Mouse (Mus musculus): ENCODE data around the gene Gbp7.
"Not testable (repeated sequence)": the region's sequence is repeated elsewhere in the genome, so short reads cannot be mapped to it uniquely, and the experiment has no call there.

Gene Gbp7

DNA sequence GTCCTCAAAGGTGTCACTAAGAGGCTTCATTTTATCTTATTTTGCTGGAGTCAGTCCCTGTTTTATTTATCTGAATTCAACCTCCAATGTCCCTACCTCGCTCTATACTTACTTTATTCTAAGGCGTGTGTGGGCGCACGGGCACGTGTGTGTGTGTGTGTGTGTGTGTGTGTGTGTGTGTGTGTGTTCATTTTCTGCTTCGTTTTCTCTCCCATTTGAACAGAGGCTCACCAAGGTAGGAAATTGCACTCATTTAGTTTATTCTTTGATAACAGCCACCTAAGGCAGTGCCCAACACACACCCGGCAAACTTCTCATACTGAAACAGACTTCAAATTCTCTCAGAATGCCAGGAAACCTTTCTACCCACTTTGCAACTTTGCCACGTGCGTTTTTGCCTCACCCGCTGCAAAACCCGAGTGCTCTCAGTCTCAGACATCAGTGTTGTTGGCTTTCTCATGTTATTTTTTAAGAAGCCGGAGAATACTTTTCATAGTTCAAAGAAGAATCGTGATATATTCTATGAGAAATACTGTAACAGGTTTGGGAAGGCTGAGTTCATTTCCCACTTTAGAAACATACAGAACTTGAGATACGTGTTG, 31.0 kb downstream of the Gbp7 start:
- no peak for DNase-seq

DNA sequence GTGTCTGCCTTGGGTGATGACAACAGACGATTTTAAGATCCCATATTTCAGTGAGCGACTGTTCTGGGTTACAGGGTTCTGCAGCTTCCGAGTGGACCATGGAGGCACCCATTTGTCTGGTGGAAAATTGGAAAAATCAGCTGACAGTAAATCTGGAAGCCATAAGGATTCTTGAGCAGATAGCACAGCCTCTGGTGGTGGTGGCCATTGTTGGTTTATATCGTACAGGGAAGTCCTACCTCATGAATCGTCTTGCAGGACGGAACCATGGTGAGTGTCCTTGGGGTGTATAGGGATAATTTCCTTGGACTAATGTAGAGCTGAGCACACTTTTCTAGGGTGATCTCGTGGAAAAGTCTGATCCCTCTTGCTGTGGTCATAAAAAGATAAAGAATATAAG, 31.5 kb downstream of the Gbp7 start:
- no peak for DNase-seq

DNA sequence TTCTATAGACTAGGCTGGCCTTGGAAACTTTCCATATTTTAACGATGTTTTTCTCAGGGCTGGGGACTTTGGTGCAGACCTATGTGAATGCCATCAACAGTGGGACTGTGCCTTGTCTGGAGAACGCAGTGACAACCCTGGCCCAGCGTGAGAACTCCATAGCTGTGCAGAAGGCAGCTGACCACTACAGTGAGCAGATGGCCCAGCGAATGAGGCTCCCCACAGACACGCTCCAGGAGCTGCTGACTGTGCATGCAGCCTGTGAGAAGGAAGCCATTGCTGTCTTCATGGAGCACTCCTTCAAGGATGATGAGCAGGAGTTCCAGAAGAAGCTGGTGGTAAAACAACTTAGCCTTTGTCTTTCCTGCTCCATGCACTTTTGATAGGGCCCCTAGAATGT, 37.3 kb downstream of the Gbp7 start:
- DNase-seq, result not testable (repeated sequence)

DNA sequence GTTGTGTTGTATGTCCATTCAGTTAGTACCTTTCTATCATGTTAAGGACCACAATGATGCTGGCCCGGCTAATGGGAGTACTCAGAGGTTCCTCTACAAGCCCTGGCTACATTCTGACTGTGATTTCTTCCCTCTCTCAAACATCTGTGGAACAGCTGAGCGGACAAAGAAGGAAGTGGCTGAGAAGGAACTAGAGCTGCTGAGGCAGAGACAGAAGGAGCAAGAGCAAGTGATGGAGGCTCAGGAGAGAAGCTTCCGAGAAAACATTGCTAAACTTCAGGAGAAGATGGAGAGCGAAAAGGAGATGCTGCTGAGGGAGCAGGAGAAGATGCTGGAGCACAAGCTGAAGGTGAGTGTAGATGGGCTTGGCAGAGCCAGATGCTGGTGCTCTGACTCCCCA, 40.6 kb downstream of the Gbp7 start:
- no peak for DNase-seq

DNA sequence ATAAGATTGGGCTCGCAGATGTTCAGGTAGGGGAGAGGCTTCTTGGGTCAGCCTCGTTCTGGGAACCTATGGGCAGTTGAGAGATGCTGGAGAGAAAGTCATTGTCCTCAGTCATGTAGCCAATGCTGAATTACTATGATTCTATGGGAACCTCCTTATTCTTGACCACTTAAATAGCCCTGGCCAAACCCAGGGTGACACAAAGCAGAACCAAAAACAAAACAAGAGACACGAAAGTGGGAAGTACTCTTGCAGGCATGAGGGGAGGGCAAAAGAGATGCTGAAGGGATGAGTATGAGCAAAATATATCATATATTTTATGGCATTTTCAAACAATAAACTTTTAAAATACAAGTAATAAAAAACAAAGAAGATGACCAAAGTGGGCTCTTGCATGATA, 47.0 kb downstream of the Gbp7 start:
- no peak for DNase-seq

DNA sequence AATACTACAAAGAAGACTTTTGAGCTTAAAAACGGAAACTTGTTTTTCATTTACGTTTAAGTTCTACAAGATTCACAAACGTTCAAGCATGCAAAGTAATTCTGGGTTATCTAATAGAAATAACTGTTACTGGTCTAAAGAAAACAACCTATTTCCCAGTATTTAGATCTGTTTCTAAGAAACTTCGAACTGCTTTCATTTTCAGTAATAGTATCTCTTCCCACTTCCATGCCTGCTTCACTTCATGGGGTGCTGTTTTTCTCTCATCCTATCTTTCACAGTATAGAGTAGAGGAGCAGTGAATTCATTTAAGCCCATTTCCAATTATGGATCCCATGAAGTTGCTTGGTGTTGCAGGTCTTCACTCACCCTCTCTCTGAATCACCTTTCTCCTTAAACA, 48.2 kb downstream of the Gbp7 start:
- no peak for DNase-seq

DNA sequence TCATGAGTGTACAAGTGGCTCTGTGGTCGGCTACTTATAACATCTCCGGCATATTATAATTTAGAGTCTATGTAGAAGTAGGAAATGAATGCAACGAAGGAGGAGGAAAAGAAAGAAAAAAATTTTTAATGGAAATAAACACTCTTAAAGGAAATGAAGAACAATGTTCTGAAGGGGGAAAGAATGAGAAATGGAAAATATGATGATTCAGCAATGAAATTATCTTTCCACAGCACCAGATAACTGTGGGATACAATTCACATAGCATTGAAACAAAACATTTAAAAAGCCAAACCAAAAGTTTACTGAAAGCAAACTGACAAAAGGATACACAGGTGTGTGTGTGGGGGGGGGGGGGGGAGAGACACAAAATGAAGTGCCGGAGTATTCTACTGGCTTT, 52.9 kb downstream of the Gbp7 start:
- no peak for DNase-seq

DNA sequence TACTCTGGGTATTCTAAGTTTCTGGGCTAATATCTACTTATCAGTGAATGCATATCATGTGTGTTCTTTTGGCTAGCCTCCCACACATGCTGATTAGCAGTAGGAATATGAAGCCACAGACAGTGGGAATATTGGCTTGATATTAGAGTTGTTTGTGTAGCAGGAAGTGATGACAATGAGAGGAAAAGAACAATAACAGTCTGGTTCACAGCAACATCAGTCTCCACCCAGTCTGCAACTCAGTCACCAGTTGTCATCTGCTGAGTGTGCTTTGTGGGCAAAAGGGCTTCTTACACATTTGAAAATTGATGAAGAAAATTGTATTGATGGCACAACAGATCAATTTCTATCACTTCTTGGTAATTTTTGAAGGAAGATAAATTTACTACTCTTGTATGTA, 57.2 kb downstream of the Gbp7 start:
- DNase-seq, result no peak

DNA sequence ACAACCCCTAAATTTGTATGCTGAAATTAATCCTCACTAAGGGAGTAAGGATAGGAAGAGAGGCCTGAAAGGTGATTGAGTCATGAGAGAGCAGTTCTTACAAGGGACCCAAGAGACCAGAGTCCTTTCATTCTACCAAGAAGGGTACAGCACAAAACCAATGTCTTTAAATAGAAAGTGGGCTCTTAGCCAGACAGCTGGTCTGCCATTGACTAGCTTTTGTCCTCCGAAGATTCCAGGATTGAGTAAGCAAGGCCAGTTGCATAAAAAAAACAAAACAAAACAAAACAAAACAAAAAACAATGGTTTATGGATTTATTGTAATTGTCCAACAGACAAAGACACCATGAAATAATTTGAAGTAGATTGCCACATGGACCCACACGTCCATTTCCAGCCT, 58.7 kb downstream of the Gbp7 start:
- DNase-seq, result no peak

DNA sequence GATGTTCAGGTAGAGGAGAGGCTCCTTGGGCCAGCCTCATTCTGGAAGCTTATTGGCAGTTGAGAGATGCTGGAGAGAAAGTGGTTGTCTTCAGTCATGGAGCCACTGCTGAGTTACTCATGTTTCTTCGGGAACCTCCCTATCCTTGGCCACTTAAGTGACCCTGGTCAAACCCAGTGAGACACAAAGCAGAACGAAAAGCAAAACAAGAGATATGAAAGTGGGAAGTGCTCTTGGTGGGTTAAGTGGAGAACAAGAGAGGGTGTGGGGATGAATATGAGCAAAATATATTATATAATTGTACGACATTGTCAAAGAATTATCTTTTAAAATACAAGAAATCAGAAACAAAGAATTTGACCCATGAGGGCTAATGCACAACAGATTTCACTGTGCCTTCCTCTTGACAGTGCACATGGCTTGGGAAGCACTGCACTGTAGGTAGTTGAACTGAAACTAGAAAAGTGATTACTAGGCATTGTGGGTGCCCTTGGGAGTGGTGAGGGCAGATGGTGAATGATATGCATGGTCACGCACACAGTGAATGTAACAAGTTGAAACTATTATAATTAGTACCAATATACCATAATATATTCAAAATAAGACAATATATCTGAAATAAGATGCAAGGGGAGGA, 60.4 kb downstream of the Gbp7 start:
- no peak for DNase-seq

DNA sequence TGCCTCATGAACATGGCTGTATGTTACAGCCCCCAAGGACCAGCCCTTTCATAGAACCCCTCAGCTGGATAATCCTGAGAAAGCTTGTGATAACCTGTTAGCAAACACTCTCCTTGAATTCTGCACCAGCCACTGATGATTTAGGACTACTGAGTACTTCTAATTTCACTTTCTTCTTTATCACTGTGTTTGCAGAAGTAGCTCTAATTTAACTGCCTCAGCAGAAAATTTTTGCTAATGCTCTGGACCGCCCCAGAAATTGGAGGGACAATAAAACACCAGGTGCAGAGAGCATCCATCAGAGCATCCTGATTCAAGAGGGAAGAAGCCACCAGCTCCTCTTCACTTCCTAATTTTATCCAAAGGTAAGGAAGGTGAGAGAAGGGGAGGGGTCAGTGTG, 64.4 kb downstream of the Gbp7 start, which contains the start of gene Gbp2b:
Gene Gbp2b, plus strand, starts transcription at position 301 of the 400 bp plus-strand sequence.
- no peak for DNase-seq

DNA sequence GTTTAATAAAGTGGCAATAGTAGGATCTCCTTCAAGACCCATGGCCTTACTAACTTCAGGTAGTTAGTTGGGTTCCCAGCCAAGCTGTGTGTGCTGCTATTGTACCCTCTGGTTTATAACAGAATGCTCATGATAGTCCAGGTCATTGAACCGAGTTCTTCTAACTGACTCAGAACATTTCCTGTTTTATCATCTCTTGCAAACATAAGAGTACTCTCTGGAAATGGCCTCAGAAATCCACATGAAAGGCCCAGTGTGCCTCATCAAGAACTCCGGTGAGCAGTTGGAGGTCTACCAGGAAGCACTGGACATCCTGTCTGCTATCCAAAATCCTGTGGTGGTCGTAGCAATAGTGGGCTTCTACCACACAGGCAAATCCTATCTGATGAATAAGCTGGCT, 67.8 kb downstream of the Gbp7 start:
- DNase-seq, result no peak
